Mouse (Mus musculus): ENCODE measurements around the gene Mllt10.

GRCm38 (mm10) chr2:18065708-18066030, 10.6 kb downstream of the Mllt10 start:
- TF ChIP-seq CTCF (IDR thresholded peaks at IDR 0.05; ENCODE audit: low read depth, low read length) (no peak), POLR2A (IDR thresholded peaks at IDR 0.05; ENCODE audit: borderline replicate concordance, low read depth, low read length) (no peak)

All from bone marrow macrophage, adult 2 months (primary cell).